Mouse (Mus musculus): ENCODE measurements around the gene Pid1. TPM values are rescaled to one million over a fixed set of nuclear protein-coding genes. Genes with fewer than 3 reads are reported as not detected.

Gene Pid1
- polyA plus RNA-seq, 1 experiment from 2014 or later: 67.0 TPM

DNA sequence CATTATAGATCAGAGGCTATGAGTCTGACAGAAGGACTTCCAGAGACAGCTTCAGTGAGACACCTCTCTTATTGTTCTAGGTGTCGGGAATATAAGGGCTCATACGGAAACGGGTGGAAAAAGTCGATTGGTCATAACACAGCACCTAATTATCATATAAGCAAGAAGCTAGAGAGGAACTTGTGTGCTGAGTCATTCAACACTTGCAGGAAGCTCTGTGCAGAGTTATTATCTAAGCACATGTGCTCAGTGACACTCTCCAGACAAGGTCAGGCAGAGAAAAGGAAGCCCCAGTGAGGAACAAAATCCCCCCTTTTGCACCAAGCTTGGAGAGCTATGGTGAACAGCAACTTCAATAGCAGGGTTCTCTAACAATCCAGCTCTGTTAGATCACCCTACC is 361.4 kb downstream of the Pid1 start:
- no peak for ATAC-seq
- H3K9ac ChIP-seq (replicated peaks; ENCODE audit: low read depth, low read length): no peak overlapping the region
- WGBS: 92% methylated on average over 4 of the region's 4 CpGs

More for the DNA sequence above, 361.4 kb downstream of the Pid1 start:
- Histone ChIP-seq H3K9me3 (ENCODE audit: control insufficient read depth, low read length) (no peaks in the 10 kb centered on the region), H3K4me3 (replicated peaks; ENCODE audit: low read length) (no peak overlapping the region), H3K4me2 (ENCODE audit: low read length) (no peak overlapping the region), H3K4me1 (replicated peaks; ENCODE audit: control insufficient read depth, insufficient read depth, low read length) (no peaks in the 10 kb centered on the region), H3K27ac (ENCODE audit: low read length) (no peak overlapping the region), H3K36me3 (ENCODE audit: control insufficient read depth, insufficient read depth) (no peaks in the 10 kb centered on the region), H3K27me3 (replicated peaks; ENCODE audit: control insufficient read depth, insufficient read depth, low read length) (no peaks in the 10 kb centered on the region)

Small RNA genes within 50 kb of the gene (microRNA-seq; reads per million reads assigned to microRNA genes)
- gene Mir6353: not detected
